Mouse (Mus musculus): Measurements from ENCODE around the gene Ahdc1. TPM values are rescaled to one million over a fixed set of nuclear protein-coding genes. Genes with fewer than 3 reads are reported as not detected.

Gene Ahdc1
- polyA plus RNA-seq, 1 experiment from 2014 or later = 9.0 TPM

GRCm38 (mm10) chr4:133057389-133058122 is 46.5 kb downstream of the Ahdc1 start:
- Histone ChIP-seq H3K4me1 (replicated peaks) (peaks cover 68% of the 10 kb centered on the region), H3K4me3 (peak overlapping the region; percentile 22; the same call in 1 of the 2 replicates), H3K27me3 (ENCODE audit: insufficient read depth, poor library complexity, severe bottlenecking) (no peaks in the 10 kb centered on the region), H3K9me3 (no peaks in the 10 kb centered on the region), H3K27ac (peak overlapping the region; percentile 72), H3K36me3 (peaks cover 60% of the 10 kb centered on the region)
- WGBS = 31% methylated on average over 7 of the region's 7 CpGs
- no peak for DNase-seq (ENCODE audit: low spot score)

GRCm38 (mm10) chr4:133058123-133058453 is 47.0 kb downstream of the Ahdc1 start:
- no peak for DNase-seq (ENCODE audit: low spot score)
- Histone ChIP-seq H3K9me3 (no peaks in the 10 kb centered on the region), H3K4me1 (replicated peaks) (peaks cover 63% of the 10 kb centered on the region), H3K36me3 (peaks cover 65% of the 10 kb centered on the region), H3K27me3 (ENCODE audit: insufficient read depth, poor library complexity, severe bottlenecking) (no peaks in the 10 kb centered on the region), H3K27ac (peak overlapping the region; percentile 72), H3K4me3 (peak overlapping the region; percentile 22; the same call in 1 of the 2 replicates)
- 90% methylated on average over 4 of the region's 4 CpGs for WGBS

GRCm38 (mm10) chr4:133058513-133059480 is 47.7 kb downstream of the Ahdc1 start:
- peaks cover 59% of the 10 kb centered on the region for H3K4me1 ChIP-seq (replicated peaks)

GRCm38 (mm10) chr4:133060702-133061101 is 49.6 kb downstream of the Ahdc1 start:
- H3K4me3 ChIP-seq = no peak overlapping the region
- no peaks in the 10 kb centered on the region for H3K9me3 ChIP-seq
- WGBS = 92% methylated on average over 11 of the region's 11 CpGs
- H3K27me3 ChIP-seq (ENCODE audit: insufficient read depth, poor library complexity, severe bottlenecking) = no peaks in the 10 kb centered on the region
- no peak for DNase-seq (ENCODE audit: low spot score)
- H3K4me1 ChIP-seq (replicated peaks) = peaks cover 50% of the 10 kb centered on the region
- H3K36me3 ChIP-seq = peaks cover 81% of the 10 kb centered on the region
- H3K27ac ChIP-seq = peak overlapping the region; percentile 14; the same call in 1 of the 2 replicates

More at GRCm38 (mm10) chr4:133058513-133059480, 47.7 kb downstream of the Ahdc1 start:
- DNase-seq (ENCODE audit: low spot score) = no peak
- Histone ChIP-seq H3K4me3 (no peak overlapping the region), H3K36me3 (peaks cover 73% of the 10 kb centered on the region), H3K9me3 (no peaks in the 10 kb centered on the region), H3K27me3 (ENCODE audit: insufficient read depth, poor library complexity, severe bottlenecking) (no peaks in the 10 kb centered on the region), H3K27ac (peak overlapping the region; percentile 72)
- WGBS = 80% methylated on average over 11 of the region's 11 CpGs

GRCm38 (mm10) chr4:133061798-133062197 is 50.7 kb downstream of the Ahdc1 start:
- peak overlapping the region; percentile 43 for H3K27ac ChIP-seq
- no peaks in the 10 kb centered on the region for H3K9me3 ChIP-seq
- H3K27me3 ChIP-seq (ENCODE audit: insufficient read depth, poor library complexity, severe bottlenecking) = no peaks in the 10 kb centered on the region
- peaks cover 39% of the 10 kb centered on the region for H3K4me1 ChIP-seq (replicated peaks)
- 92% methylated on average over 20 of the region's 20 CpGs for WGBS
- no peak overlapping the region for H3K4me3 ChIP-seq
- no peak for DNase-seq (ENCODE audit: low spot score)
- peaks cover 92% of the 10 kb centered on the region for H3K36me3 ChIP-seq

- peaks cover 97% of the 10 kb centered on the region for H3K36me3 ChIP-seq
- H3K4me3 ChIP-seq = no peak overlapping the region
- 0 out of 2 replicates have a peak overlapping the region, but pooled peaks have one; percentile 43 for H3K27ac ChIP-seq
- H3K4me1 ChIP-seq (replicated peaks) = peaks cover 36% of the 10 kb centered on the region
- DNase-seq (ENCODE audit: low spot score) = no peak
- no peaks in the 10 kb centered on the region for H3K9me3 ChIP-seq
- WGBS = 94% methylated on average over 14 of the region's 14 CpGs
- H3K27me3 ChIP-seq (ENCODE audit: insufficient read depth, poor library complexity, severe bottlenecking) = no peaks in the 10 kb centered on the region
Observed at GRCm38 (mm10) chr4:133062286-133062685, 51.2 kb downstream of the Ahdc1 start.

- H3K4me3 ChIP-seq = no peak overlapping the region
- no peak for DNase-seq (ENCODE audit: low spot score)
- peaks cover 27% of the 10 kb centered on the region for H3K4me1 ChIP-seq (replicated peaks)
- H3K27ac ChIP-seq = no peak overlapping the region
- no peaks in the 10 kb centered on the region for H3K9me3 ChIP-seq
- peaks cover 93% of the 10 kb centered on the region for H3K36me3 ChIP-seq
- WGBS = 95% methylated on average over 18 of the region's 18 CpGs
- no peaks in the 10 kb centered on the region for H3K27me3 ChIP-seq (ENCODE audit: insufficient read depth, poor library complexity, severe bottlenecking)
Observed at GRCm38 (mm10) chr4:133063203-133063602, 52.1 kb downstream of the Ahdc1 start.

GRCm38 (mm10) chr4:133063799-133064198 is 52.7 kb downstream of the Ahdc1 start:
- peaks cover 27% of the 10 kb centered on the region for H3K4me1 ChIP-seq (replicated peaks)
- 85% methylated on average over 13 of the region's 13 CpGs for WGBS
- H3K36me3 ChIP-seq = peaks cover 94% of the 10 kb centered on the region
- H3K27me3 ChIP-seq (ENCODE audit: insufficient read depth, poor library complexity, severe bottlenecking) = no peaks in the 10 kb centered on the region
- H3K9me3 ChIP-seq = no peaks in the 10 kb centered on the region
- no peak overlapping the region for H3K4me3 ChIP-seq
- no peak overlapping the region for H3K27ac ChIP-seq
- DNase-seq (ENCODE audit: low spot score) = no peak

GRCm38 (mm10) chr4:133064791-133065190 is 53.7 kb downstream of the Ahdc1 start:
- H3K4me1 ChIP-seq (replicated peaks) = peaks cover 23% of the 10 kb centered on the region
- no peak for DNase-seq (ENCODE audit: low spot score)
- H3K4me3 ChIP-seq = no peak overlapping the region
- WGBS = 95% methylated on average over 19 of the region's 19 CpGs
- no peaks in the 10 kb centered on the region for H3K9me3 ChIP-seq
- no peaks in the 10 kb centered on the region for H3K27me3 ChIP-seq (ENCODE audit: insufficient read depth, poor library complexity, severe bottlenecking)
- peaks cover 94% of the 10 kb centered on the region for H3K36me3 ChIP-seq
- H3K27ac ChIP-seq = no peak overlapping the region

GRCm38 (mm10) chr4:133065894-133066386 is 54.9 kb downstream of the Ahdc1 start:
- no peak for DNase-seq (ENCODE audit: low spot score)
- Histone ChIP-seq H3K9me3 (no peaks in the 10 kb centered on the region), H3K36me3 (peaks cover 95% of the 10 kb centered on the region), H3K4me3 (no peak overlapping the region), H3K27ac (no peak overlapping the region), H3K4me1 (replicated peaks) (peaks cover 32% of the 10 kb centered on the region), H3K27me3 (ENCODE audit: insufficient read depth, poor library complexity, severe bottlenecking) (no peaks in the 10 kb centered on the region)
- WGBS = 94% methylated on average over 14 of the region's 14 CpGs

GRCm38 (mm10) chr4:133068400-133069138 is 57.5 kb downstream of the Ahdc1 start:
- no peaks in the 10 kb centered on the region for H3K27me3 ChIP-seq (ENCODE audit: insufficient read depth, poor library complexity, severe bottlenecking)
- no peak overlapping the region for H3K4me3 ChIP-seq
- no peaks in the 10 kb centered on the region for H3K9me3 ChIP-seq
- DNase-seq (ENCODE audit: low spot score) = no peak
- H3K36me3 ChIP-seq = peaks cover 95% of the 10 kb centered on the region
- 0 out of 2 replicates have a peak overlapping the region, but pooled peaks have one; percentile 30 for H3K27ac ChIP-seq
- 86% methylated on average over 12 of the region's 12 CpGs for WGBS
- peaks cover 53% of the 10 kb centered on the region for H3K4me1 ChIP-seq (replicated peaks)

- Histone ChIP-seq H3K9me3 (no peaks in the 10 kb centered on the region), H3K27ac (no peak overlapping the region; the same call in 1 of the 2 replicates), H3K36me3 (peaks cover 86% of the 10 kb centered on the region), H3K27me3 (ENCODE audit: insufficient read depth, poor library complexity, severe bottlenecking) (no peaks in the 10 kb centered on the region), H3K4me3 (no peak overlapping the region), H3K4me1 (replicated peaks) (peaks cover 68% of the 10 kb centered on the region)
- 79% methylated on average over 3 of the region's 3 CpGs for WGBS
- DNase-seq (ENCODE audit: low spot score) = no peak
Observed at GRCm38 (mm10) chr4:133070388-133070787, 59.3 kb downstream of the Ahdc1 start.
